Mouse (Mus musculus) left cerebral cortex, postnatal 14 days (tissue): ENCODE measurements around the gene Cd9. TPM values are rescaled to one million over a fixed set of nuclear protein-coding genes. Genes with fewer than 3 reads are reported as not detected.

Source experiments
- DNase-seq, 2 experiments: peaks; one replicate each; pipeline ENCODE4 v3.0.0; 2021 to 2022; ENCODE audit warnings: low spot score in 2 of 2, mixed read lengths in 1 of 2
- intact Hi-C: fragments of 180-260 bp; cut with DNase I; formaldehyde crosslinking; loops from one replicate; pipeline ENCODE4 v1.15.1; 2025
- long read RNA-seq, 2 experiments: library from polyadenylated mRNA; stranded (forward); transcript quantifications; one replicate each; pipeline ENCODE4 v2.0.0; 2021
- total RNA-seq, 2 experiments: library from RNA; stranded (reverse); gene quantifications; 2 replicates each; pipeline ENCODE4 v1.2.3; 2021

The Cd9 gene
- 10 to 100 TPM; 60.5 to 61.7 TPM for total RNA-seq
- long read RNA-seq, experiment 1, transcript Cd9-201 (8 exons, 1,228 nt) = major isoform, 119 of 122 reads
- long read RNA-seq, experiment 1, partial matches to known transcripts = 2 of 122 reads
- long read RNA-seq, experiment 1, other reads (novel, unspliced or antisense) = 1 of 122 reads
- long read RNA-seq, experiment 2, transcript Cd9-201 (8 exons, 1,228 nt) = major isoform, 49 of 50 reads
- long read RNA-seq, experiment 2, partial matches to known transcripts = 0 of 50 reads
- long read RNA-seq, experiment 2, other reads (novel, unspliced or antisense) = 1 of 50 reads

GRCm38 (mm10) chr6:125494092-125494871, at the start of gene Cd9:
TSS of gene Cd9 (minus strand) at chr6:125494791.
- no peak for DNase-seq
- intact Hi-C loops = loop anchor here (5.0 kb wide), 1 partner anchor 108 kb away; no protein-coding TSS in a partner anchor

- intact Hi-C loops = no loop called here
- DNase-seq = no peak
Observed at GRCm38 (mm10) chr6:125541296-125541695, 46.7 kb upstream of the Cd9 start.

DNA sequence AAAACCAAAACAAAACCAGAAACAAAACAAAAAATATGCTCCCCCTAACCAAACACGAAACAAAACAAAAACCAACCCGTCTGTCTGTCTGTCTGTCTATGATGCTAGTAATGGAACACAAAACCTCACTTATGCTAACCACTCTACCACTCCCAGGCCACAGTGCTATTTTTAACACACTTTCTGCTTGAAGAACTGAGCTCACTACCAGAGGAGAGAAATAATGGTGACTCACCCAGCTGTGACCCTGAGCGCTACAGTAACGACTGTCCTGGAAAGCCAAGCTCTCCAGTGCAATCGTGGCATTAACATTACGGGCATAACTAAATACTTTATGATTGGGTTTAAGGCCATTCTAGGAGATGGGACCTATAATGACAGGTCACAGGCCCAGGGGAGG, 46.2 kb upstream of the Cd9 start:
- DNase-seq = no peak
- intact Hi-C loops = no loop called here

- no peak for DNase-seq
- intact Hi-C loops = no loop called here
Observed at GRCm38 (mm10) chr6:125540199-125540598, 45.6 kb upstream of the Cd9 start.

DNA sequence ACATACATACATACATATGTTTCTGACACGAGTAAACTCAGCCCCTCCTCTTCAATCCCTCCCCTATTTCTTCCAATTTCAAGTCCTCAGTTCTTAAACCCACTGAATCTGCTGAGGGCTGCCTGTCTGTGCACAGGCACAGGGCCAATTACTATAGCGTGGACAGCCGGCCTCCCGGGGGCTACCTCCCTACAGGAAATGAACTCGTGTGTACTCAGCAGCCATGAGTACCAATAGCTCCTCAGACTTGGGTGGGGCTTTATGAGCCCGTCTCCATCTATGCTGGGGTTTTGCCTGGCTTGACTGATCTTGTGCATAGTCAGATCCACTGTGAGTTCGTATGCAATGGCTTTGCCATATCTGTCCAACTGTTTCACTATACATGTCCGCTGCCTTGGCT, 44.8 kb upstream of the Cd9 start:
- intact Hi-C loops = no loop called here

DNA sequence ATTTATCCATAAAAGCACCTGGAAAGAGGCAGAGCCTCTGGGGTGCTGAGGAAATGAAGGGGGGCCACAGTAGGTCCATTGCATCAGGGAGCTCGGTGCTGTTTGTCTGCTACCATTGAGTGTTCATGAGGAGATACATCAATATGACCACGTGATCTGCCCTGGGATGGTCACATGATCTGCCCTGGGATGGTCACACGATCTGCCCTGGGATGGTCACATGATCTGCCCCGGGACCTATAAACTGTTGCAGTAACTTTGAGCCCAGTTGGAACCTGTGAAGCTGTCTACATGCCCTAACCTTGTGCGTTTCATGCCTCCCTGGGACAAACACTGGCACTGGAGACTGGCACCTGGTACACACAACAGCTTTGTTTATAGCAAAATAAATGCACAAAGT, 43.9 kb upstream of the Cd9 start:
- no peak for DNase-seq
- intact Hi-C loops = no loop called here

More for the DNA sequence above, 44.8 kb upstream of the Cd9 start:
- DNase-seq = no peak

- DNase-seq = no peak
- intact Hi-C loops = no loop called here
Observed at GRCm38 (mm10) chr6:125534990-125535389, 40.4 kb upstream of the Cd9 start.

- intact Hi-C loops = no loop called here
- DNase-seq = no peak
Observed at GRCm38 (mm10) chr6:125533104-125533650, 38.6 kb upstream of the Cd9 start.

DNA sequence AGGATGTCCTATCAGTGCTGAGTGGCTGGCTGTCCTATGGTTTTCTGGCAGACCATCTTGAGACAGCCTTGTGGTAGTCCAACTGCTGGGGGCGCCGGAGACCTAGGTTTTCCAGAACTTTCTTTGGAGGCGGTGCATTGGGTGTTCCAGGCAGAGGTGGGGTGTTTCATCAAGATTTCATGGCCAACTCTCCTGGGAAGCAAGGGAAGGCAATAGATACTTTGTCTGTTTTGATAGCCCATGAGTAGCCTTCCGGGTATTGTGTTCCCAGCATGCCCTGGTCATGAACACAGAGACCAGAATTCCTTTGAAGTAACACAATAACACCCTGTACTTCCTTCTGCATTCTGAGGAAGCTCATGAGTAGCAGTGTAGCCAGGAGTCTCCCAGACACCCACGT, 34.9 kb upstream of the Cd9 start:
- no peak for DNase-seq
- intact Hi-C loops = no loop called here

DNA sequence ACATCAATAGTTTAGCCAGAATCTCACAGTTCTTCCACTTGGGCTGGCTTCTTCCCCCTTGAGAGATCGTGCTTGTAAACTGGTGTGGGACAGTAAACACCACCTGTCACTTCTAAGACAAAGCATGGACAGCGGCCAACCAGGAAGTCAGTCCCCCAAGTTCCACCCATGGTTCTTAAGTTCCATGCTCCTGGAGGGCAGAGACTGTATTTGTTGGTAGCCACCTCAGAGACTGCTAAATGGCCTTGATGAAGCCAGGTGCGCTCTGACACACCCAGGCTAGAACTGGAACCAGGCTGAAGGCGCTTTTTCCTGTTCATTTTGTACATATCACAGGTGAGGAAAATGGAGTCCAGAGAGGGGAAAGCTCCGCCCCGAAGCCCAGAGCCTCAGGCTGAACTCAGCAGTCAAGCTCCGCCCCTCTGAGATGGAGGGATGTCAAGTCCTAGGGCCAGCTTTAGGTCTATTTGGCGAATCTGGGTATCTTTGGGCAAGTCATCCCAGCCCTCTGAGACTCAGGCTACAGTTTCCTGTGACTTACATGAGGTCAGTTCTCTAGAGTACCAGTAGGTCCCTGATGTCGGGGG, 34.1 kb upstream of the Cd9 start:
- no peak for DNase-seq
- intact Hi-C loops = no loop called here

DNA sequence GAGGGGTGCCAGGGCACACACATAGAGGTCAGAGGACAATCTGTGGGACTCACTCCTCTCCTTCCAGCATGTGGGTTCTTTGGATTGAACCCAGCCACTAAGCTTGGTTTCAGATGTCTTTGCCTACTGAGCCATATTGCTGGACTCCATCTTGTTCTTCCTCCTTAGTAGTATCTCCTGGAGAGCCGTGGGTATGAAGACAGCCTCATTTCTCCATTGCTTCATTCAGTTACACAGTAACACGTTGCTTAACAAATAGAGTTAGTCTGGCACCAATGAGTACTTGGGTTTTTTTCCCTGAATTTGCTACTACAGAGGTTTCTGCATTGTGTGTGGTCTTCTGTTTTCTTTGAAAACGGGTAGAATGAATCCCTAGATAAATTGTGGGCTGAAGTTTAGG, 31.5 kb upstream of the Cd9 start:
- intact Hi-C loops = no loop called here
- DNase-seq = no peak

DNA sequence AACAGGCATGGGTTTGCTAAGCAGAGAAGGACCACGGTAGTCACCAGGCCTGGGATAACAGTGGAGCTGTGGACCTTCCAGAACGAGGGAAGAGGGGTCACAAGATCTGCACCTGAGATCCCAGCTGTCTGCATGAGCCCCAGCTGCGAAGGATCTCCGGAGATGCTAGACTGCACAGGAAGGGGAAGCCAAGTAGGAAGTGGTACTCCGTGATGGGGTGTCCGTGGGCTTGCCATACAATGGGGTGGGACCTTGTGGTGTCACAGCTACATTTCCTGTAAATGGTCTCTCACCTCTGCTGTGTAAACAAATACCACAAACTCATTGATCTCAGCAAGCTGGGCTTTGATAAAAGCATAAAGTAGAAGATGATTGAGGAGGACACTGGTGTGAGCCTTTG, 29.4 kb upstream of the Cd9 start:
- DNase-seq = no peak
- intact Hi-C loops = no loop called here

- intact Hi-C loops = no loop called here
- DNase-seq = no peak
Observed at GRCm38 (mm10) chr6:125521558-125522193, 27.1 kb upstream of the Cd9 start.

DNA sequence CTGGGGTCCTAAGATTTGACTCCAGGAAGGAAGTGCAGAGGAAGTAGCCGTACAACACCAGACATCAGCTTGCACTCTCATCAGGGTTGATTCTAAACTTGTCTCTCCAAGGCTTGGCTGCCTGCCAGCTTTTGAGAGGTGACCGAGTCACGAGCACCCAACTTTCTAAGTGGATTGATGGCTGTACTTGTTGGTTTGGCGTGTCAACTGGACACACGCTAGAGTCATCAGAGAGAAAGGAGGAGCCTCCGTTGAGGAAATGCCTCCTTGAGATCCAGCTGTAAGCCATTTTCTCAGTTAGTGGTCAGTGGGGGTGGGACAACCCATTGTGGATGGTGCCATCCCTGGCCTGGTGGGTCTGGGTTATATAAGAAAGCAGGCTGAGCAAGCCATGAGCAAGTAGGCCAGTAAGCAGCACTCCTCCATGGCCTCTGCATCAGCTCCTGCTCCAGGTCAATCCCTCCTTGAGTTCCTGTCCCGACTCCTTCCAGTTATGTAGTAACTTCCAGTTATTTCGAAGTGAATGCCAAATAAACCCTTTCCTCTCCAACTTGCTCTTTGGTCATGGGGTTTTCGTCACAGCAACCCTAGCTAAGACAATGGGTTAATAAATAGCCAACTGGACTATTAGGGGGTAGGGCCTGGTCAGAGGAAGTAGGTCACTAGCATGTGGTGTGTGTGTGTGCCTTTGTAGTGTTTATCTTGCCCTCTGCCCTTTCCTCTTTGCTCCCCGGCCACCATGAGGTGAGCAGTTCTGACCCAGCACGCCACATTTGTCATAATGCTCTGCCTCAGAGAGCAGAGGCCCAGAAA, 21.1 kb upstream of the Cd9 start:
- peak; percentile 13 to 34 for DNase-seq
- intact Hi-C loops = no loop called here

DNA sequence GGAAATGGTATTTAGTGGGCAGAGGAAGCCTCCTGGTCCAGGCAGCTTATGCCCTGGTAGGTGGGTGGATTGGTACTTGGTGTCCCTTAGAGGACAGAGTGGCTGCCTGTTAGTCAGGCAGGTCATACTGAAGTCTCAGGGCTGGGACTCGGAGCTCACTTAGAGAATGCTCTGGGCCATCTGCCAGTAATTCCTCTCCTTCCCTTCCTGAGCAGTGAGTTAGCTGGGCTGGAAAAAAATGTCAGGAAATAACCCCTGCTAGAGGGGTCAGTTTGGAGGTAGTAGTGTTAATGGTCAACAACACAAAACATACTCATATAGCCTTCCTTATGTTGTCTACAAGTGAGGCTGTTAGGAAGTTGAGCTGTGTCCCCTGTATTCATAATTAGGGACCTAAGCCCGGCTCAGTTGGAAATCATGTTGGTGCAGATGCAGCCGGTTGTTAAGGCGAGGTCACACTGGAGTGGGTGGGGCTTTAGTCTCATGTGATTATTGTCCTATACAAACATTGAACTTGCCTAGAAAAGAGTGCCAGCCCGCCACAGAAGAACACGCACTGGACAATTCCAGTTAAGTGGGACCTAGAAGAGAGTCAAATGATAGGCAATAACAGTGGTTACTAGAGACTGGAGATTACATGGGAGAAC, 18.5 kb upstream of the Cd9 start:
- DNase-seq = no peak
- intact Hi-C loops = no loop called here

- DNase-seq = no peak
- intact Hi-C loops = no loop called here
Observed at GRCm38 (mm10) chr6:125511196-125511595, 16.6 kb upstream of the Cd9 start.

GRCm38 (mm10) chr6:125510645-125511044, 16.1 kb upstream of the Cd9 start:
- intact Hi-C loops = no loop called here

DNA sequence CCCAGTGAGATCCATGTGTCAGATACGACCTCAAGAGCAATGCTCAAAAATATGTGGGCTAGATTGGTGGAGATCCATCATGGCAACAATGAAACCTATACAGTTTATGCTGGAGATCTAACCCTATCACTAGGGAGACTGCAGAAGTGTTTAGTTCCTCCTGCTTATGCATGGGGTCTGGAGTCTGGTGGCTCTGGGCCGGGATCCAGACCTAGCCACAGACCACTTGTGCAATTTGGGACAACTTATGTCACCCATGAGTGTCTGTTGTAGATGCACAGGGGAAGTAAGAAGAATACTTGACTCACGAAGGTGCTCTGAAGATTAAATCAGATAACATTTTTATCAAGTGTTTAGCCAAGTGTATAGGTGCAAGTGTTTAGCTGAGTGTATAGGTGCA, 15.2 kb upstream of the Cd9 start:
- intact Hi-C loops = no loop called here
- DNase-seq = no peak

More at GRCm38 (mm10) chr6:125510645-125511044, 16.1 kb upstream of the Cd9 start:
- no peak for DNase-seq

DNA sequence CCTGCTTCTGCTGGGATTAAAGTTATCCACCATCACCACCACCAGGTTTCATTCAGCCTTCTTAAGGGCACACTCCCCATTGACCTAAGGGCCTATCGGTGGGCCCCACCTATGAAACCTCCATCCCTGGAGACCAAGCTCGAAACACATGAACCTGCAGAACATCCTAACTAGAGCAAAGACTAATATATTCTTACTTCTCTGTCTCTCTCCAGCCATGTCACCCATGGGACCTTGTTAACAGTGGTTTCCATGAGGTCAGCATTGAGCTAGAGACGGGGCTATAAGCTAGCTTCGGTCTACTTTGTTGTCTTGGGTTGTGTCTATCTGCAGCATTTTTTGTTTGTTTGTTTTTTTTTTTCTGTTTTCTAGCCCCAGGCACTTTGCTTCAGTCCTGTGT, 11.8 kb upstream of the Cd9 start:
- intact Hi-C loops = no loop called here
- no peak for DNase-seq
